Mouse (Mus musculus) cortical plate, adult 2 months (tissue): ENCODE data around the gene Ece1.

Experiments used
- CTCF ChIP-seq: fragments of 200-500 bp; IDR thresholded peaks from 2 replicates; pipeline ENCODE4 v1.5.1; 2011; ENCODE audit warnings: mild to moderate bottlenecking, control low read depth, low read length; ENCODE audit not compliant: insufficient read depth; ENCODE audit errors: extremely low read depth
- POLR2A ChIP-seq: fragments of 200-500 bp; IDR thresholded peaks from 2 replicates; pipeline ENCODE4 v1.6.1; 2011; ENCODE audit warnings: mild to moderate bottlenecking, low read length, control low read depth; ENCODE audit not compliant: insufficient read depth; ENCODE audit errors: extremely low read depth

- TF ChIP-seq CTCF (no peak), POLR2A (no peak)
Observed at GRCm38 (mm10) chr4:137853822-137854221, 8.2 kb upstream of the Ece1 start.
